Mouse (Mus musculus): ENCODE results near the gene Atg101.

Gene Atg101

DNA sequence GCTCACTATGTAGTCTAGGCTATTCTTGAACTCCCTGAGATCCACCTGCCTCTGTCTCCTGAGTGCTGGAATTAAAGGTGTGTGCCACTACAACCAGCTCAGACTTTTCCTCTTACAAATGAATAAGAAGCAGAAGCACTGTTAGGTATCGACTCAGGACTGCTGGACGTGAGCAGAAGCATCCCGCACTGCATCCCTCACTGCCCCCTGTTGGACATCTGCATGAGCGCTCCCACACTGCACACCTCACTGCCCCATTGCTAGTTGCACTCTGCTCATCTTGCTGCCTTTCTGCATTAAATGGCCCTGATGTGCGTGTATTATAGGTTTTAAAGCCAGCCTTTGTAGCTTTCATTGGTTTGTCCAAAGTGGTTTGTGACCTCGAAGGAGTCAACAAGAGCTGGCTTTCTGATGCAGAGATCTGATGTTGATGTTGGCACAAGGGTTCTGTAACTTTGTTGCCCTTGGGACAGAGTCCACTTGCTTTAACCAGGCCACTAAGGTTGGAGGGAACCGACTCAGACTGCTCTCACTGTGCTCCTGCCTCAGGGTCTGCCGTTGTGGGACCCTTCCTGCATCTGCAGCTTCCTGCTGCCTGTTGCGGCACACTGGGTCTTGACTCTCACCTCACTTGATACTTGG lies 2.2 kb downstream of the Atg101 start:
- DNase-seq (ENCODE audit: low spot score): no peak

DNA sequence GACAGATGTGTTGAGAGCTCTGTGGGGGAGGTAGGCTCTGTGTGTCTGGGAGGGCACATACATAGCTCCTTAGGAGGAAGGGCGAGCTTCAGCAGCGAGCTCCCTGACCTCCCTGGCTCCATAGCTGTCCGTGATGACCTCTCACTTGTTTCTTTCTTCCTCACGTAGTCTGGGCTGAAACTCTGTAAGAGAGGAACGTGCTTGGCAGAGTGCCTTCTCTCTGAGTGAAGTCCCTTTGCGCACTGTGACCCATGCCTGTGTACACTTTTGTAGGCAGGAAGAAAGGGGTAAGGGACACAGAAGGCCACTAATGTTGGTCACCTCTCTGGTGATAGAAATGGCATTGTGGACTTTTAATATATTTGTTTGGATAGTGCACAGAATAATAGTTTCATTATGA lies 3.3 kb downstream of the Atg101 start:
- no peak for DNase-seq (ENCODE audit: low spot score)

DNA sequence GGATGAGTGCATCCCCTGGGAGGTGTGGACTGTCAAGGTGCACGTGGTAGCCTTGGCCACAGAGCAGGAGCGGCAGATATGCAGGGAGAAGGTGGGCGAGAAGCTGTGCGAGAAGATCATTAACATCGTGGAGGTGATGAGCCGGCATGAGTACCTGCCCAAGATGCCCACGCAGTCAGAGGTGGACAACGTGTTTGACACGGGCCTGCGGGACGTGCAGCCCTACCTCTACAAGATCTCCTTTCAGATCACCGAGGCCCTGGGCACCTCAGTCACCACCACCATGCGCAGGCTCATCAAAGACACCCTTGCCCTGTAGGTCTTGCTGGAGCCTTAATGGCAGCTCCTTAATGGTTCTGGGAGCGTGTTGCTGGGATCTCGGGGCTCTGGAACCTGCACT lies 6.3 kb downstream of the Atg101 start:
- DNase-seq (ENCODE audit: low spot score): no peak

DNA sequence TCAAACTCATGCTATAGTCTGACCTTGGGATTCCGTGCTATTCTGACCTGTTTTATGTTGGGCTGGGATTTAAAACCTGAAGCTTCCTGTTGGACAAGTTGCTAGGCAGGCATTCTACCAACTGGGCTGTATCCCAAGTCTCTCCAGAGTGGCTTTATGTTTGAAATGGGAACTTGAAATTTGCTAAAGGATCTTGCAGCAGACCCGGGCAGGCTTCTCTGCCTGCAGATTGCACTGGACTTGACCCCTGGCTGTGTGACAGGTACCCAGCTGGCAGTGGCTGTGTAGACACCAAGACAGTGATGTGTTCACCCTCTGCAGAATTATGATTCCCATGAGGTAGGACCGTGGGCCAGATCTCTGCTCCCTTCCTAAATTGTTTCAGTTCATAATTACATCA lies 7.9 kb downstream of the Atg101 start:
- DNase-seq (ENCODE audit: low spot score): no peak

DNA sequence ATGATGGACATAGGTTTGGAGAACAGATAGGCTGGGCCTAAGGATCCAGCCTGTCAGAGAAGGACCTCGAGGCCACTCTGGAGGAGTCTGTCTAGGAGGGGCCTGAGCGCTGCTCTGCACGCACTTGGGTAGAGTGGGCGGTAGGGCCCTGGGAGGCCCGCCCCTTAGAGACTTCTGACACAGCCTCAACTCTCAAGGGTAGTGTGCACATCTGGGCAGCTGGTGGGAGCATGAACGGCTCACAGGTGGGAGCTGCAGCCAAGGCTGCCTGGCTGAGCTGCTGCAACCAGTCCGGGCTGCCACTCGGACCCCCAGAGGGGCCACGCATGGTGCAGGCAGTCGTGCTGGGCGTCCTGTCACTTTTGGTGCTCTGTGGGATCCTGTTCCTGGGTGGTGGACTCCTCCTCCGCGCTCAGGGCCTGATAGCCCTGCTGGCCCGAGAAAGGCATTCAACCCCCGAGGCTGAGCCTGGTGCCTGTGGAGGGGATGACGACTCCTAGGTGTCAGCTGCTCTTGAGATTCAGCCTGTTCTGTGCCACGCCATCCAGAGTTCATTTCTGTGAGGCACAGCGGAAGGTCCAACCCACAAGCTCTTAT lies 9.1 kb downstream of the Atg101 start, which contains the start of gene 6030408B16Rik:
Gene 6030408B16Rik, plus strand, starts transcription at position 188 of the 597 bp plus-strand sequence.
- no peak for DNase-seq (ENCODE audit: low spot score)

DNA sequence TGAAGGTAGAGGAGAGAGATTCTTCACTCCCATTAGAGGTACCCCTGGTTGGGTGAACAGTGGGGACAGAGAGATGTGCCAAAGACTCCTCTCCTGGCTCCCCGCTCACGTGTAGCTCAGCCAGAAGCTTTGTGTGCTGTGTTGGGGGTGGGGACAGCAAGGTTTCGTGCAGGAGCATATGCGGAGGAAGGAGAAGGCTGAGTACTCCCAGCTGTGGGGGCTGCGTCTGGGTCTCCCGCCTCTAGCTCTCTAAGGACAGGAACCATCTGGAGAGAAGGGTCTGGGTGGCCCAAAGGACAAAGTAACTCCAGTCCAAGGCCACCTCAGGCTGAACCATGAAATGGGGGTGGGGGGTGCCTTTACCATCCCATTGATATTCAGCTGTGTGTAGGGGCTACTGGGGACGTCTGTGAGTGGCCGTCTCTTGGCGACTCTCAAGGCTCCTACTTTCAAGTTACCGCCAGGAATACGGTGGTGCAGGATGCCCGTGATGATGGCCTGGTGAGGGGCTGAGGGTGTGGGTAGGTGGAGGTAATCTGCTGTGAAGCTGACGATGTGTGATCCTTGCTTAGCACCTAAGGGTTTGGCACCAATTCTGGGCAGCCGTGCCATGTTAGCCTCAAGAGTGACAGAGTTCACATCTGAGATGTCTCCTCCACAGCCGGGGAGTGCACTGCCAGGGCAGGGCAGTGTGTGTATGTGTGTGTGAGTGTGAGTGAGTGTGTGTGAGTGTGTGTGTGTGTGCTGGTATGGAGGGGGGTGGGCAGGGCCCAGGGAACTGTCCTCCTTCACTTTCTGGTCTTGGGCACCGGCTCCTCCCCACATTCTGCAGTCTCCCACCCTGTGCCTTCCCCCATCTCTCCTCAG lies 10.2 kb downstream of the Atg101 start:
- DNase-seq (ENCODE audit: low spot score): peak; percentile 41

DNA sequence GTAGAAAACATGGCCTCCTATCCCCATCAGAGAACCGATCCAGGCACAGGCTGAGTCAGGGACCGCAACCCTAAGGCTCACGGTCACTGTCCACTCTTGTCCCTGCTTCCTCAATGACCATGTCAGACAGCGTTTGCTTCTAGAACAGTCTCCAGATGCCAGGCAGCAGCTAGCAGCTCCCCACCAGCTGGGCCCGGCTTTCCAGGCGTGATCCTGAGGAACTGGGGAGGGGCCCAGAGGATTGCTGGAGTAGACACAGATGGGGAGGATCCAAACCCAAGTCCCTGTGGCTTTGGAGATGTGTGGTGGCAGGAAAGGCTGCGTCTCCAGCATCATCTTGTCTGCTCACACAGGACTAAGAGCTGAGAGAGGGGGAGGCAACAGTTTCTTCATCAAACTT lies 11.0 kb downstream of the Atg101 start:
- no peak for DNase-seq (ENCODE audit: low spot score)

DNA sequence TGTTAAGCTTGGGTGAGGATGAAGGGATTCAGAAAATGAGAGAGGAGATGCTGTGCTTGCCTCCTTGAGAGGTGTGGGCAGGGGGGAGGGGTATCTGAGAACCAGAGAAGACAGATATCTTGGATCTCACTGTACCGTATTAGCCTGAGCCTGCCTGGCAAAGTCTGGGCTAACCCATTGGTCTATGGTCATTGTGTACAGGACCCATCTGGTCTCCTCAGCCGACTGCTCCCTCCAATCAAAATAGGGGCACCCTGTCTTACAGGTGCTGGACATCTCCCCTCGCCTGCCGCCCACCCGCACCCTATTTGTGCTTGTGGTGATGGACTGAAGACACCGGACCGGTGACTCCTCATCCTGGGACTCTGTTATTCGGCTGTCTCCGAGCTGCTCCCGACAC lies 11.5 kb downstream of the Atg101 start:
- no peak for DNase-seq (ENCODE audit: low spot score)

DNA sequence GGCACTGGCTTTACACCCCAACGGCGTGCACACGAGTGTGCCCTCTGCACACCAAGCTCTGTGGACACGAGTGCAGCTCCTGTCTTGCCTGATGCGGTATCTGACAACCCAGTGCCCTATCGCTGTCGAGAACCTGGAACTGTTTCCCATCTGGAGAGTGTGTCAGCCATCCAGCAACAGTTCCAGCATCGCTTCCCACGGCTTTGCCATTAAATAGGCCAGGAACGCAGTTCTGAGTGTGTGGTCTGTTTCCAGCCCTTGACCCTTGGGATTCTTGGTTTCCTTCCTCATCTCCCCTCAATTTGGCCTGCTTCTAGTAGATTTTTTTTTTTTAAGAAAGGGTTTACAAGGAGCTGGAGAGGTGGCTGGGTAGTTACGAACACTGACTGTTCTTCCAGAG lies 12.0 kb downstream of the Atg101 start:
- no peak for DNase-seq (ENCODE audit: low spot score)

DNA sequence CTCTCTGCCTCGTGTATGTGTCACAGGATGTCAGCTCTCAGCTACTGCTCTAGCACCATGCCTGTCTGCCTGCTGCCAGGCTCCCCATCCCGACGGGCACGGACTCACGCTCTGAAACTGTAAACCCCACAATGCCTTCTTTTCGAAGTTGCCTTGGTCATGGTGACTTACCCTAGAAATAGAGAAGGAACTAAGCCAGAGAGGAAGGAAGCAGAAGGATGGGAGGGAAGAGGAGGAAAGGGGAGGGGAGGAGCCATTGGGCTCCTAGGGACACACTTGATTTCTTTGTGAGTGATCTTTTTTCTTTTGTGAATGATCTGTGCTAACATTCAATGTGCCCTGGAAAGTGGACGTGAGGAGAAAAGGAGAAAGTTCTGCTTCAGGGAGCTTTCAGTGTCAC lies 13.9 kb downstream of the Atg101 start:
- no peak for DNase-seq (ENCODE audit: low spot score)

DNA sequence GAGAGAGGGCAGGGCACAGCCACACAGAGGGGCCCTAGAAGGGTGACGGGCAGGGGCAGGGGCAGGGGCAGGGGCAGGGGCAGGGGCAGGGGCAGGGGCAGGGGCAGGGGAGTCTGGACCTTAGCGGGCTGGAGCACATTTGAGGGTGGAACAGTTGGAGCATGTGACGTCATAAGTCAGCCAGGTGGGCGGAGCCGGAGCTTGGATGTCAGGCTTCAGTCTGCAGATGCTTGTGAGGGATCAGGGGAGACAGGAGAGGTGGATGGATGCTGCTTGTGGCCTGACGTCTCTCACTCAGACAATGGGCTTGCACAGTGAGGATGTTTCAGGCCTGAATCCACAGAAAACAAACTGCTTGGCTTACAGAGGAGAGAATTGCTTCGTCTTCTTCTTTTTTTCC lies 14.5 kb downstream of the Atg101 start:
- DNase-seq (ENCODE audit: low spot score): no peak

DNA sequence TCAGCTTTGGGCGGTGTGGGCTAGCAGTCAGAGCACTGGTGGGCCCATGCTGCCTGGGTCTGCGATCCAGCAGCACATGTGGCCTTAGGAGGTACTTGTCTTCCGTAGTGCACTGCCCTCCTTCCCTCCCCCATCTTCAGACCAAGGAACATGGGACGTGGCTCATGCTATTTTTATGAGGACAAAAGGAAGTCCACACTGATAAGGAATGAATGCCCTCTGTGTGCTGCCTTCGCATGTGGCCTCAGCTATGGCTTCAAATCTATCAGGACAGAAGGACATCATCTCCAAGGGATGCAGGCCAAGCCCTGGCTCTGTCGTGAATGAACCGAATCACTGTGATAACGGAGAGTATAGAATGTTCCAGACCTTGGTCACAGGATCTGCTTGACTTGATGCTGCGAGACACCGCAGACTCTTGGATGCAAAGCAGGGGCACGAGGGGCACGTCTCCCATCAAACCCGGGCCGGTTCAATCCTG lies 15.4 kb downstream of the Atg101 start:
- DNase-seq (ENCODE audit: low spot score): no peak

DNA sequence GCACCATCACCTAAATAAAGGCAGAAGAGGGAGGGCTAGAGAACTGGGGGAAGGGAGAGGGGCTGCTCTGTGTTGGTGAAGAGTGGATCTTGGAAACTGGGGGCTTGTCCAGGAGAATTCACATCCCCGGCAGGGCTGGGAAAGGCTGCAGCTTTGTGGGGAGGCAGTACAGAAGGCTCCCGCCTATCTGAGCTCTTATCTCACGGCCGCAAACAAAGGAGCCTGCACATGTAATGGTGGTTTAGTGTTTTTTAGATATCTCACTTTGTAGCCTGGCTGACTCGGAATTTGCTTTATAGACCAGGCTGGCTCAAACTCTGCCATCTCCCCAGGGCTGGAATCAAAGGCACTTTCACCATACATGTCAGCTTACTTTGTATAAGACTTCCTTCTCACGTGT lies 16.1 kb downstream of the Atg101 start:
- no peak for DNase-seq (ENCODE audit: low spot score)

DNA sequence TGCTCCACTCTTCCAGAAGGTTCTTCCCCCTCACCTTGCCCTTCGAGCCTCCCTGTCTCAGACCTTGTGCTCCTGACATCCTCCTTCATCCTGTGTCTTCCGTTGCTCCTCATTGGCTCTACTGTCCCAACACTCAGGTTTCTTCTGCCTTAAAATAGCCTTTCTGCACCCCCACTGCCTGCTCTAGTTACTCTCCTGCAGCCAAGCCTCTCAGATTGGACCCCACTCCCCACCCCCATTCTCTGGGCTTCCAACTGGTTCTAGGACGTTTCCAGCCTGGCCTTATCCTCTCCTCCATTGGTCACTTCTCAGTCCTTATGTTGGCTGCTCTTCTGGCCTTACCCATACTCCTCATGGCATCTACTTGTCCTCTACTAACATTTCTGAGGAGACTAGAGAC lies 18.1 kb downstream of the Atg101 start:
- DNase-seq (ENCODE audit: low spot score): no peak

DNA sequence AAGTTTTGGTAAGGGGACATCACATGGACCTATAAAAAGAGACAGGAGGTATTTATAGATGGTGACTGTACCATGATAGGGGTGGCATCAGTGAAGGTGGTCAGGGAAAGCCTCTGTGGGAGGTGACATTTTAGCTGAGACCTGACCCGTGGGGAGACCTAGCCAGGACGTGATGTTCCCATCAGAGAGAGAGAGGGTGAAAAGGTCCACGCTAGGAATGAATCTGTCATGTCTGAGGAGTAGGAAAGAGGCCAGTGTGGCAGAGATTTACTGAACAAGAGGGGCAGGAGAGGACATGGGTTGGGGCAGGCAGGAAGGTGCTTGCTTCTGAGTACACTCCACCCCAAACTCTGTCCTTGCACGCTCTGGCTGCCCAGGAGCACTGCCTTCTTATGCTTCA lies 19.8 kb downstream of the Atg101 start:
- no peak for DNase-seq (ENCODE audit: low spot score)

DNA sequence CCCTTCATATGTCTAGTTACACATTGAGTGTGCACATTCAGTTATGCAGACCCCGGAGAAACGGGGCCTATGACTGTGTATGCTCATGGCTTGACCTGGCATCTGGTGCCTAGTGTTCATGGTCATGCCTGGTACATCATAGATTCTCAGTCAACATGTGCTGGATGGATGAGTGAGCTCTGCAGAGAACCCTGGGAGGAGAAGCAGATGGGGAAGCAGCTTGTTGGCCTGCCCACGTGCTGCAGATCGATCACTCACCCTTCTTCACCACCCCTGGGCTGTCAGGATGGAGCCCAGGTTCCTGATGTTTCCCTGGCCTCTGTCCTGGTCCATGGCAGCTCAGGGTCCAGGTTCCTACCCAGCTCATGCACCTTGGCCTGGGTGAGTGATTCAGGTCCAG lies 22.4 kb downstream of the Atg101 start:
- DNase-seq (ENCODE audit: low spot score): no peak

DNA sequence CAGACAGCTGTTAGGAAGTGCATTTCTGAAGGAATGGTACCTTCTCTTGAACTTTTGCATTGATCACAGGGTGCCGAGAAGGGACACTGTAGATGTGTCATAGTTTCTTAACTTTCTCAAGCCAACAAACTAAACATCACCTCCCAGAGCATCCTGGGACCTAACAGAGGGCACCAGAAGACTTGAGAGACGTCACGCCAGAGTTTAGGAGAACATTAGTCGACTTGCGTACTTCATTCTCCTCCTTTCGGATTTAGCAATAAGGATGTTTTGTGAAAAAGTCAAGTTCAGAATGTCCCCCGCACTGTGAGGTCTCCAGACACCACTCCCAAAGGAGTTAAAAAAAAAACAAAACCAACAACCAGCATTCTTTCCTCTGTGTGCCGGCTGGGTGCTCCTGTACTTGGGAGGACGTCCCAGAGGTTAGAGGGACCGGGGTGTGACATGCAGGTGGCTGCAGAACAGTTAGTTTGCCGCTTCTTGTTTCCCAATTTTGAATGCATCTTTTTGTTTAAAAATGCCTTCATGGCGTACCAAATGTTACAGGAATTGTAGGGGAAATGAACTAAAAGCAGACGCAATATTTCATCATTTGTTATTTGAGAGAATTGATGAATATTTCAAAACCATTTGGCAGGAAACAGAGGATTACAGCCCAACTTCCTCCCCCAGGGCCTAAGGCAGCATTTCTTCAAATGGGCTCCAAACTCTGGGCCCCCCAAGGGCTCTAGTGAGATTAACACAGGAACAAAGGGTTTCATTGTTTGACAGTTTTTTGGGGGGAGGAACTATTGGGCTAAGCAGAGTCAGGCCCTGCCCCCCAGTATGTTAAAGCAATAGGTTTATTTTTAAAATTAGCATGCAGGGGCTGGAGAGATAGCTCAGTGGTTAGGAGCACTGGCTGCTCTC lies 24.6 kb downstream of the Atg101 start:
- DNase-seq (ENCODE audit: low spot score): no peak

DNA sequence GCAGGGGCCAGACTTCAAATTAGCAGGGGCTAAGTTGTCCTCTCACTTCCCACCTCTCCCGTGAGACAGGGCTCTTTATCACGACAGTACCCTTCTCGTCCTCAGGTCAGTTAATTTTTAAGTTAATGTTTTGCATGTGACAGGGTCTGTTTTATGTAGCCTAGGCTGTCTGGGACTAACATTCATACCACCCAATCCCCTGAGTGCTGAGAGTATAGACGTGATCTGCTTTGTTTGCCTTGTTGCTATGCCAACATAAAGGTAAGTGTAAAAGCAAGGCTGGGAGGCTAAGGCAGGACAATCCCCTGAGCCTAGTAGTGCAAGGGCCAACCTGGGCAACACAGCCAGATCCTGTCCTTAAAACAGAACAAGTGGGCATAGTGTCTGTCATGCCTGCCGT lies 25.4 kb downstream of the Atg101 start:
- DNase-seq (ENCODE audit: low spot score): no peak

DNA sequence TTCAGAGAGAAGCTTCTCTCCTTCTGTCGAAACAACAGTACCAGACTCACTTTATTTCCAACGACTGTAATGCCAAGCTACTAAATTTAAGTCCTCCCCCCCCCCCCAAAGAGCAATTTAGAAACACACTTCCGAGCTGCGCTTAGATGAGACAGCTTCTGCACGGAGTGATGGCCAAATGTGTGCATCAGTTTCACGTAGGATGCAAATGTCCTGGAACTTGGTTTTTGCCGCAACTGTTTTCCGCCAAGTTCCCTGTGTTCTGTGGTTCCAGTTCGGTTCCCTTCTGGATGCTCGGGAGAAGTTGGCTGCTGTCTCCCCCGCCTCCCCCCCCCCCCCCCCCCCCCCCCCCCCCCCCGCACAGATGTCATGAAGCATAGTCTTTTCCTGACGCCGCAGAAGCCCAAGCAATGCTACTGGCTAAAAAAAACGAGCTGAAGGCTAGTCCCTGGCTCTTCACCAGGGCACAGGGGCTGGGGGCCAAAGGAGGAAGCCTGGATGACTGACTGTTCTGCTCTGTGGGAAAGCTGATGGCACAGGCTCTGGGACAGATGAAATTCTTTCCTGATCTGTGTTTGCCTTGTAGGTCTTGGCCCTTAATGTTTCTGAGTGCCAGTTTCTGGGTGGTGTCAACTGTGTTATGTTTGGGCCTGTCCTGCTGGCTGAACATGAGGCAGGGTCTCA lies 27.2 kb downstream of the Atg101 start:
- no peak for DNase-seq (ENCODE audit: low spot score)

DNA sequence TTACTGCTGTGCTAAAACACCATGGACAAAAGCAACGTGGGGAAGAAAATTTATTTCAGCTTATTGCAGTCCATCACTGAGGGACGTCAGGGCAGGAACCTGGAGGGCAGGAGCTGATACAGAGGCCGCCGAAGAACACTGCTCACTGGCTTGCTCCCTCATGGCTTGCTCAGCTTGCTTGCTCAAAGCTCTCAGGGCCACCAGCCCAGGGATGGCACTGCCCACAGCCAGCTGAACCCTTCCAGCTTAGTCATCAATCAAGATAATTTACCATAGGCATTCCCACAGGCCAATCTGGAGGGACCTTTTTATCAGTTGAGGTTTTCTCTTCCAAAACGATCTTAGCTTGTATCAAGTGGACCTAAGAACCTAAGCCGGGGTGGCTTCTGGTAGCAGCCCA lies 27.9 kb downstream of the Atg101 start:
- DNase-seq (ENCODE audit: low spot score): no peak

DNA sequence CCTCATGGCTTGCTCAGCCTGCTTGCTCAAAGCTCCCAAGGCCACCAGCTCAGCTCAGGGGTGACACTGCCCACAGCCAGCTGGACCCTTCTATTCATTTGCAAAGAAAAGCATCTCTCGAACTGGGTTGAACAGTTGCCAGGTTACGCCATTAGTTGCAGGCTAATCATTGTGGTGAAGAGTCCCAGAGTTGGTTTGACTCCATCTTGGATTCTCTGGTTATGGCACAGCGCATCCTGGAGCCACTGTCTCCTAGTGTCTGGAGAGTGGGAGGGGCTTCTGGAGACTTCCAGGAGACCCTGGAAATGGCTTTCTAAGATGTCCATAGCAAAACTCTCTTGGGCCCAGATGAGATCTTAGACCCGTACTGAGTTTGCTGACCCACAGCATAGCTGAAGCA lies 31.3 kb downstream of the Atg101 start:
- no peak for DNase-seq (ENCODE audit: low spot score)

All from ovary, postnatal 36 days (tissue).